Mouse (Mus musculus) lung, postnatal 0 days (tissue): ENCODE measurements around the gene Elmo1. TPM values are rescaled to one million over a fixed set of nuclear protein-coding genes. Genes with fewer than 3 reads are reported as not detected.
A peak's percentile ranks its signal among the peaks of the same experiment; 100 is the strongest.

Experiments used
- ATAC-seq: fragments of 200-750 bp; cut with Nextera tagmentation; 2 replicates; pipeline ENCODE4 v1.8.0; 2017; ENCODE audit warnings: moderate library complexity
- DNase-seq: peaks from one replicate; pipeline ENCODE4 v3.0.0-alpha.2; 2016; ENCODE audit warnings: low spot score
- H3K27ac ChIP-seq: fragments of 300-500 bp; sonication (generic); 2 replicates; pipeline ENCODE4 v1.5.1; 2014; ENCODE audit warnings: antibody characterized with exemption, mild to moderate bottlenecking, low read length, mixed read lengths
- H3K27me3 ChIP-seq: fragments of 300-500 bp; sonication (generic); replicated peaks from 2 replicates; pipeline ENCODE4 v1.6.1; 2014; ENCODE audit warnings: low read length, mixed read lengths; ENCODE audit not compliant: insufficient read depth
- H3K36me3 ChIP-seq: fragments of 300-500 bp; sonication (generic); 2 replicates; pipeline ENCODE4 v1.6.1; 2014; ENCODE audit warnings: low read length, mixed read lengths; ENCODE audit not compliant: insufficient read depth
- H3K4me1 ChIP-seq: fragments of 300-500 bp; sonication (generic); 2 replicates; pipeline ENCODE4 v1.6.1; 2014; ENCODE audit warnings: antibody characterized with exemption, low read depth, low read length, mixed read lengths; ENCODE audit not compliant: insufficient read depth
- H3K4me2 ChIP-seq: fragments of 300-500 bp; sonication (generic); replicated peaks from 2 replicates; pipeline ENCODE4 v1.6.1; 2014; ENCODE audit warnings: low read depth, mild to moderate bottlenecking, low read length, moderate library complexity, mixed read lengths
- H3K4me3 ChIP-seq: fragments of 300-500 bp; sonication (generic); 2 replicates; pipeline ENCODE4 v1.5.1; 2014; ENCODE audit warnings: low read depth, low read length
- H3K9ac ChIP-seq: fragments of 300-500 bp; sonication (generic); replicated peaks from 2 replicates; pipeline ENCODE4 v1.6.1; 2014; ENCODE audit warnings: low read depth, mild to moderate bottlenecking
- H3K9me3 ChIP-seq: fragments of 300-500 bp; sonication (generic); 2 replicates; pipeline ENCODE4 v1.6.1; 2016; ENCODE audit warnings: low read length, mixed read lengths
- CTCF ChIP-seq: IDR thresholded peaks from 2 replicates; pipeline ENCODE4 v1.5.1; 2016; ENCODE audit warnings: antibody characterized with exemption, mild to moderate bottlenecking
- EP300 ChIP-seq: IDR thresholded peaks from 2 replicates; pipeline ENCODE4 v1.6.1; 2016; ENCODE audit warnings: antibody characterized with exemption, mild to moderate bottlenecking, control low read depth
- WGBS: fragments of 180-500 bp; shearing (Covaris S2); extraction: QIAGEN DNeasy Blood & Tissue Kit; methylation state at CpG from one replicate; pipeline ENCODE4 v1.1.7; 2014; 5-methylcytosine and 5-hydroxymethylcytosine counted together
- polyA plus RNA-seq: library from polyadenylated mRNA; unstranded; fragments of >200 nt; fragmentation: Nextera tagmentation; extraction: Ambion mirVana; gene quantifications from 2 replicates; pipeline ENCODE4 v1.2.1, GENCODE M21; 2015

The Elmo1 gene
- polyA plus RNA-seq, 1 experiment from 2014 or later, result 20.8 TPM

GRCm38 (mm10) chr13:20091604-20091926 lies 1.2 kb downstream of the Elmo1 start:
- H3K36me3 ChIP-seq, result no peaks in the 10 kb centered on the region
- TF ChIP-seq EP300, result no peak
- TF ChIP-seq CTCF, result no peak
- H3K4me3 ChIP-seq, result peak overlapping the region; percentile 94
- DNase-seq (peak; percentile 55), ATAC-seq (peak; percentile 11)
- under 1% methylated on average over 10 of the region's 10 CpGs for WGBS
- H3K4me1 ChIP-seq, result peaks cover 21% of the 10 kb centered on the region
- H3K27me3 ChIP-seq, result no peaks in the 10 kb centered on the region
- H3K9me3 ChIP-seq, result no peaks in the 10 kb centered on the region
- peak overlapping the region; percentile 94 for H3K27ac ChIP-seq
- H3K9ac ChIP-seq, result peak overlapping the region; percentile 84
- H3K4me2 ChIP-seq, result peak overlapping the region; percentile 89

- H3K36me3 ChIP-seq, result no peaks in the 10 kb centered on the region
- peaks cover 21% of the 10 kb centered on the region for H3K4me1 ChIP-seq
- DNase-seq (peak; percentile 60), ATAC-seq (no peak)
- H3K4me2 ChIP-seq, result peak overlapping the region; percentile 89
- TF ChIP-seq EP300 (no peak), CTCF (no peak)
- no peak overlapping the region for H3K9ac ChIP-seq
- H3K27me3 ChIP-seq, result no peaks in the 10 kb centered on the region
- 78% methylated on average over 3 of the region's 3 CpGs for WGBS
- no peak overlapping the region for H3K27ac ChIP-seq
- H3K9me3 ChIP-seq, result no peaks in the 10 kb centered on the region
- peak overlapping the region; percentile 94; the same call in 1 of the 2 replicates for H3K4me3 ChIP-seq
Measured at GRCm38 (mm10) chr13:20092301-20092700, 1.9 kb downstream of the Elmo1 start.

- Histone ChIP-seq H3K36me3 (no peaks in the 10 kb centered on the region), H3K9ac (no peak overlapping the region), H3K4me3 (peak overlapping the region; percentile 3; the same call in 1 of the 2 replicates), H3K4me2 (peak overlapping the region; percentile 38), H3K27ac (peak overlapping the region; percentile 51; the same call in 1 of the 2 replicates), H3K9me3 (no peaks in the 10 kb centered on the region), H3K27me3 (no peaks in the 10 kb centered on the region), H3K4me1 (peaks cover 29% of the 10 kb centered on the region)
- TF ChIP-seq CTCF (peak; percentile 69), EP300 (0 out of 2 replicates have a peak, but pooled peaks have one; percentile 48)
- peak; percentile 61 for ATAC-seq
- 15% methylated on average over 19 of the region's 19 CpGs for WGBS
- DNase-seq, result peak; percentile 79
Measured at GRCm38 (mm10) chr13:20093307-20094045, 3.1 kb downstream of the Elmo1 start.

GRCm38 (mm10) chr13:20094916-20095700 lies 4.7 kb downstream of the Elmo1 start:
- H3K9me3 ChIP-seq, result no peaks in the 10 kb centered on the region
- peaks cover 33% of the 10 kb centered on the region for H3K4me1 ChIP-seq
- H3K4me2 ChIP-seq, result no peak overlapping the region
- TF ChIP-seq CTCF (no peak), EP300 (no peak)
- WGBS, result 74% methylated on average over 4 of the region's 4 CpGs
- no peaks in the 10 kb centered on the region for H3K27me3 ChIP-seq
- no peak for ATAC-seq
- H3K9ac ChIP-seq, result no peak overlapping the region
- no peak for DNase-seq
- H3K27ac ChIP-seq, result no peak overlapping the region
- H3K36me3 ChIP-seq, result no peaks in the 10 kb centered on the region
- no peak overlapping the region for H3K4me3 ChIP-seq

GRCm38 (mm10) chr13:20097006-20097617 lies 6.7 kb downstream of the Elmo1 start:
- no peak for DNase-seq
- Histone ChIP-seq H3K27me3 (no peaks in the 10 kb centered on the region), H3K36me3 (no peaks in the 10 kb centered on the region), H3K4me1 (peaks cover 35% of the 10 kb centered on the region), H3K4me3 (no peak overlapping the region), H3K9ac (no peak overlapping the region), H3K27ac (no peak overlapping the region), H3K4me2 (no peak overlapping the region), H3K9me3 (no peaks in the 10 kb centered on the region)
- WGBS, result 72% methylated on average over 5 of the region's 5 CpGs
- TF ChIP-seq EP300 (no peak), CTCF (no peak)
- ATAC-seq, result no peak
